ENCODE assay signal across 30 mouse cellular contexts in genomic region chr3:159317471-159317870, GRCm38 (mm10).
A peak's percentile ranks its signal among the peaks of the same experiment; 100 is the strongest.
DNase-seq lines count a peak whose midpoint lies in the region; ATAC-seq and TF ChIP-seq lines count a peak whose summit lies in the region.
"Had no signal": no experiment of that assay in that cellular context is flagged by ENCODE, and none has a peak within 500 bp of the region (broad histone marks: within the 10 kb centered on the region; RNA-seq: fewer than 3 reads in every experiment).

No protein-coding gene starts in this region.

- H3K4me1 ChIP-seq in forebrain, embryonic 15.5 days: no peaks in the 10 kb centered on the region
- no peaks in the 10 kb centered on the region for H3K4me1 ChIP-seq in forebrain, embryonic 10.5 days
- H3K4me1 ChIP-seq: embryonic facial prominence, embryonic 13.5 days; heart, embryonic 12.5 days; limb, embryonic 12.5 days; midbrain, embryonic 13.5 days had no signal

- no peaks in the 10 kb centered on the region for H3K9me3 ChIP-seq in forebrain, embryonic 15.5 days
- H3K9me3 ChIP-seq in forebrain, embryonic 10.5 days: no peaks in the 10 kb centered on the region
- H3K9me3 ChIP-seq: embryonic facial prominence, embryonic 13.5 days; G1E; limb, embryonic 12.5 days; midbrain, embryonic 13.5 days had no signal

- no peak overlapping the region for H3K4me2 ChIP-seq in forebrain, embryonic 15.5 days (replicated peaks)
- H3K4me2 ChIP-seq: embryonic facial prominence, embryonic 13.5 days; heart, embryonic 12.5 days; hindbrain, embryonic 14.5 days; limb, embryonic 12.5 days; liver, embryonic 11.5 days; midbrain, embryonic 13.5 days had no signal

- no peak overlapping the region for H3K4me3 ChIP-seq in forebrain, embryonic 15.5 days
- no peak overlapping the region for H3K4me3 ChIP-seq in forebrain, embryonic 10.5 days
- H3K4me3 ChIP-seq: embryonic facial prominence, embryonic 13.5 days; erythroblast, embryonic 14.5 days; gastrocnemius, adult 2 months; heart, embryonic 12.5 days; limb, embryonic 12.5 days; midbrain, embryonic 13.5 days had no signal

- DNase-seq in embryo, embryonic 10 days (ENCODE audit: low spot score): peak; percentile 4
- DNase-seq in embryo, embryonic 9.5 days (ENCODE audit: extremely low spot score): no peak
- no peak for DNase-seq in forebrain, embryonic 10.5 days (ENCODE audit: extremely low spot score, low spot score)
- peak; percentile 6 for DNase-seq in layer of hippocampus, adult 9-11 months
- no peak for DNase-seq in layer of hippocampus, postnatal 10 days (ENCODE audit: low spot score in 2 of 2)
- DNase-seq in brain, embryonic 14.5 days (ENCODE audit: low read depth): peak; percentile 51
- DNase-seq in adrenal gland, adult 2 months: no peak
- DNase-seq: adrenal gland, postnatal 10 days; cerebellum, adult 11-12 months; cerebellum, adult 9-11 months; gastrocnemius, adult 2 months; gastrocnemius, postnatal 36 days; heart, adult 18-20 months; heart, postnatal 4 days; kidney, adult 11 months; kidney, postnatal 25 days; lung, postnatal 36 days; spleen, adult 18-20 months; thymus, adult 18-20 months; thymus, postnatal 25 days had no signal

- WGBS in forebrain, embryonic 15.5 days: 65% methylated on average over 3 of the region's 3 CpGs
- WGBS in forebrain, embryonic 10.5 days: 76% methylated on average over 3 of the region's 3 CpGs

- no peak overlapping the region for H3K9ac ChIP-seq in forebrain, embryonic 15.5 days (replicated peaks)
- H3K9ac ChIP-seq: embryonic facial prominence, embryonic 13.5 days; heart, embryonic 12.5 days; hindbrain, embryonic 14.5 days; limb, embryonic 12.5 days; midbrain, embryonic 13.5 days had no signal

- ATAC-seq in forebrain, embryonic 15.5 days (replicated peaks): 0 out of 2 replicates have a peak, but pooled peaks have one; percentile 35
- ATAC-seq: inflammation-experienced regulatory T-cells, adult 6 months; midbrain, embryonic 13.5 days had no signal

- TF ChIP-seq POLR2A in brain, embryonic 14.5 days (IDR thresholded peaks at IDR 0.05; ENCODE audit: borderline replicate concordance, extremely low read depth, insufficient read depth, insufficient read length, poor library complexity, severe bottlenecking): no peak

- TF ChIP-seq CTCF in brain, embryonic 14.5 days (IDR thresholded peaks at IDR 0.05; ENCODE audit: borderline replicate concordance, extremely low read depth, insufficient read depth, insufficient read length): no peak

- H3K27me3 ChIP-seq in forebrain, embryonic 15.5 days: no peaks in the 10 kb centered on the region
- no peaks in the 10 kb centered on the region for H3K27me3 ChIP-seq in forebrain, embryonic 10.5 days (ENCODE audit: poor library complexity, severe bottlenecking)
- H3K27me3 ChIP-seq: embryonic facial prominence, embryonic 13.5 days; heart, embryonic 12.5 days; limb, embryonic 12.5 days; midbrain, embryonic 13.5 days had no signal

- no peaks in the 10 kb centered on the region for H3K36me3 ChIP-seq in forebrain, embryonic 15.5 days
- H3K36me3 ChIP-seq in forebrain, embryonic 10.5 days (replicated peaks): no peaks in the 10 kb centered on the region
- H3K36me3 ChIP-seq: embryonic facial prominence, embryonic 13.5 days; G1E; heart, embryonic 12.5 days; limb, embryonic 12.5 days; midbrain, embryonic 13.5 days had no signal

- H3K27ac ChIP-seq in forebrain, embryonic 15.5 days (replicated peaks): no peak overlapping the region
- no peak overlapping the region for H3K27ac ChIP-seq in forebrain, embryonic 10.5 days
- H3K27ac ChIP-seq: embryonic facial prominence, embryonic 13.5 days; gastrocnemius, adult 2 months; hindbrain, embryonic 14.5 days; limb, embryonic 12.5 days; midbrain, embryonic 13.5 days had no signal

Comparison
In these comparisons a context has a peak if more than half of its experiments do, and no peak if none do; other contexts are left out.
1. DNase-seq: peak in embryo, embryonic 10 days (single experiment), layer of hippocampus, adult 9-11 months (single experiment) and brain, embryonic 14.5 days (single experiment); none in embryo, embryonic 9.5 days (single experiment), forebrain, embryonic 10.5 days (single experiment), layer of hippocampus, postnatal 10 days (0 of 2) and adrenal gland, adult 2 months (single experiment).